Mouse (Mus musculus) spleen, postnatal 36 days (tissue): ENCODE measurements around the gene Bag6.

Experiments
- DNase-seq, 2 experiments: peaks; one replicate each; pipeline ENCODE4 v3.0.0; 2022; ENCODE audit warnings: low spot score in 2 of 2, mixed read lengths in 1 of 2

Gene Bag6

GRCm38 (mm10) chr17:35134801-35135590 lies at the start of gene Bag6:
TSS of gene Bag6 (plus strand) at chr17:35135178.
- peak; percentile 89 to 92 for DNase-seq

GRCm38 (mm10) chr17:35085208-35085865 lies 49.6 kb upstream of the Bag6 start, which contains the start of gene Ly6g6f:
TSS of gene Ly6g6f (minus strand) at chr17:35085610.
- no peak for DNase-seq

- DNase-seq = no peak
These were observed 46.8 kb upstream of the Bag6 start for GRCm38 (mm10) chr17:35088151-35088550.

- peak; percentile 94 for DNase-seq
These were observed 45.9 kb upstream of the Bag6 start, which contains the start of gene Abhd16a for GRCm38 (mm10) chr17:35088825-35089644. TSS of gene Abhd16a (plus strand) at chr17:35089263.

GRCm38 (mm10) chr17:35090166-35090932 lies 44.6 kb upstream of the Bag6 start:
- peak; percentile 51 to 61 for DNase-seq

GRCm38 (mm10) chr17:35092403-35093198 lies 42.4 kb upstream of the Bag6 start:
- no peak for DNase-seq

GRCm38 (mm10) chr17:35094475-35095365 lies 40.3 kb upstream of the Bag6 start:
- DNase-seq = no peak

- no peak for DNase-seq
These were observed 38.4 kb upstream of the Bag6 start for GRCm38 (mm10) chr17:35096597-35096996.

GRCm38 (mm10) chr17:35097164-35097655 lies 37.8 kb upstream of the Bag6 start:
- DNase-seq = no peak

- DNase-seq = no peak
These were observed 34.7 kb upstream of the Bag6 start for GRCm38 (mm10) chr17:35100196-35100765.

GRCm38 (mm10) chr17:35101161-35101560 lies 33.8 kb upstream of the Bag6 start:
- no peak for DNase-seq

GRCm38 (mm10) chr17:35102299-35102698 lies 32.7 kb upstream of the Bag6 start:
- DNase-seq = no peak

GRCm38 (mm10) chr17:35103221-35103690 lies 31.7 kb upstream of the Bag6 start:
- peak; percentile 19 to 44 for DNase-seq

- no peak for DNase-seq
These were observed 30.9 kb upstream of the Bag6 start for GRCm38 (mm10) chr17:35104079-35104478.

GRCm38 (mm10) chr17:35104754-35105153 lies 30.2 kb upstream of the Bag6 start:
- peak; percentile 26 to 52 for DNase-seq

- peak; percentile 27 to 39 for DNase-seq
These were observed 29.1 kb upstream of the Bag6 start for GRCm38 (mm10) chr17:35105740-35106389.

- DNase-seq = no peak
These were observed 28.5 kb upstream of the Bag6 start for GRCm38 (mm10) chr17:35106522-35106921.

GRCm38 (mm10) chr17:35108097-35108496 lies 26.9 kb upstream of the Bag6 start, which contains the start of gene Ly6g5c:
TSS of gene Ly6g5c (plus strand) at chr17:35108279.
- DNase-seq = no peak
